Mouse (Mus musculus): ENCODE results near the gene Frem3.

GRCm38 (mm10) chr8:80600600-80601170, 10.2 kb upstream of the Frem3 start:
- TF ChIP-seq CTCF (IDR thresholded peaks at IDR 0.05) (no peak), EP300 (IDR thresholded peaks at IDR 0.05) (no peak)

All from lung, postnatal 0 days (tissue).